Mouse (Mus musculus): ENCODE results near the gene Hist1h1c. TPM values are rescaled to one million over a fixed set of nuclear protein-coding genes. Genes with fewer than 3 reads are reported as not detected.
A peak's percentile ranks its signal among the peaks of the same experiment; 100 is the strongest.
"Not testable (repeated sequence)": the region's sequence is repeated elsewhere in the genome, so short reads cannot be mapped to it uniquely, and the experiment has no call there.

The Hist1h1c gene
- 70.6 and 72.3 TPM in 2 replicates for polyA plus RNA-seq (2012; rRNA removed)

DNA sequence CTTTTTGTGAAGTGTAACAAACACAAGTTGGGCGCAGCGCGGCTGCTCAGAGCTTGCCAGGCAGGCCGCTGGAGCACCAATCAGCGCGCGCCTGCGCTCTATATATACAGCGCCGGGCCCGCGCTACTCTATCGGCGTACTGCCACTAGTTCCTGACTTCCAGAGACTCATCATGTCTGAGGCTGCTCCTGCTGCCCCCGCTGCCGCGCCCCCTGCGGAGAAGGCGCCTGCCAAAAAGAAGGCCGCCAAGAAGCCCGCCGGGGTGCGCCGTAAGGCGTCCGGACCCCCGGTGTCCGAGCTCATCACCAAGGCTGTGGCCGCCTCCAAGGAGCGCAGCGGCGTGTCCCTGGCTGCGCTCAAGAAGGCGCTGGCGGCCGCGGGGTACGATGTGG is at the start of gene Hist1h1c:
Hist1h1c (plus strand) TSS at position 132 of the 392 bp plus-strand sequence.
- DNase-seq (ENCODE audit: low read depth): no peak

DNA sequence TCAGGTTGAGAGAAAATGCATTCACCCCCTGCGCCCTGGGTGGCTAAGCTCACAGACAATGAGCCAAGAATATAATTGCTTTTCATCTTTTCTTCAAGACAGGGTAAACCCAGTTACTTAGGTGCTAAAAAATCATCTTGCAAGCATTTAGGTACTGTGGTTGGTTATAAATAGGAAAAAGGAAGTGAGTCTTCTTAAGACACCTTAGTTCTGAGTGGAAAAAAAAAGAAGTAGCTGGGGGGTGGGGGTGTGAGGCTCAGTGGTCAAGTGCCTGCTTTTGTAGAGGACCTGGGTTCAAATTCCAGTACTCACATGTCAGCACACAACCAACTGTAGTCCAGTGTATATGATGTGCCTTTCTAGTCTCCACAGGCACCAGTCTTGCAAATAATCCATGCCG is 49.7 kb upstream of the Hist1h1c start:
- DNase-seq (ENCODE audit: low read depth): no peak

DNA sequence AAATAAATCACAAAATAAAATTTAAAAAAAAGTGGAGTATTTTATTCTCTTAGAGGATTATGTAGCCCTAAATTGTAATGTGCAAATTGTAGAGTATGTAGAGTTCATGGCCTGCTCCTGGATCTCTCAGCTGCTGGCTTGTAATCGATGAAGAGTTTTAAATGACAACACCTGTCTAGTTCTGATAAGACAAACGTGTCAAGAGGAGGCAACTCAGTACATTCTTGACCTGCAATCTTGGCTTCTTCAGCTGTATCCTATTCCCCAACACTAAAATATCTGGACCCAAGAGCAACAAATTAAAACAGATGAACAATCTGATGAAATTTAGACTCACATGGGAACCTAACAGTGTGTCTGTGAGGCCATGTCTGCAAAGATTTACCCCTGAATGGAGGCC is 49.1 kb upstream of the Hist1h1c start:
- no peak for DNase-seq (ENCODE audit: low read depth)

DNA sequence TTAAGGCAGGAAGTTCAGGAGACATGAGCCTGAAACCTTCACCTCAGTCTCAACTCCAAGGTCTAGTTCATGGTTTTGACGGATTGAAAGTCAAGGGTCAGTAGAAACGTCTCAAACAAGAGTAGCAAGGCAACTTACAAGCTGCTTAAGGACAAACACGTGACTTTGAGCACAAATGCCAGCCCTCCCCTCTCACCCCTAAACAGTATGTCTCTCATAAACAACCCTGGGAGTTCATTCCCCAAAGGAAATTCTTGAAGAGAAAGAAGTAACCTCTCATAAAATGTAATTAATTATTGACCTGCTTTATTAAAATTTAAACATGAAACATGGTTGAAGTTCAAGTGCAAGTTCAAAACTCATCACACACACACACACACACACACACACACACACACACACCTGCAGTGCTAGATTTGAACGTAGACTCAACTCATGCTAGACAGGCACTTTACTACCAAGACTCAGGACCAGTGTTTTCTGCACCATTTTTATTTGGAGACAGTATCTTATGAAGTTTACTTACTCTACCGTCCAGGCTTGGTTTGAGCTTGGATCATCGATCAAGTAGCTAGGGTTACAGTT is 44.7 kb upstream of the Hist1h1c start:
- DNase-seq (ENCODE audit: low read depth): no peak

DNA sequence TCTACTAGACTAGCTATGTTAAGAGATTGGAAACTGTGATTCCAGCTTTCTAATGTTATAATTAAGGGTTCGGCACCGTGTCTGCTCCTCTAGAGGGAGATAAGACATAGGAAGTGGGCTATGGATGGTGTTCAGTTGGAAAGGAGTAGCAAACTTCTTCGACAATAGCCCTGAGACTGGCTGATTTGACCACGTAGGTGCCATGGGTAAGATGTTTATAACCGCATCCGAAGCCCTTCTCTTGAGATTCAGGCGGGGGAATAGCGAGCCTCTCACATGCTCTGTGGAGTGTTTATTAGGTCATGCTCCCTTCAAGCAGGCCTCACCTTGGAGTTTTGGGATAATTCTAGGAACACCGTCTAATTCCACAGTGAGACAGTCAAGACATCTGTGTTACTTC is 43.7 kb upstream of the Hist1h1c start:
- no peak for DNase-seq (ENCODE audit: low read depth)

DNA sequence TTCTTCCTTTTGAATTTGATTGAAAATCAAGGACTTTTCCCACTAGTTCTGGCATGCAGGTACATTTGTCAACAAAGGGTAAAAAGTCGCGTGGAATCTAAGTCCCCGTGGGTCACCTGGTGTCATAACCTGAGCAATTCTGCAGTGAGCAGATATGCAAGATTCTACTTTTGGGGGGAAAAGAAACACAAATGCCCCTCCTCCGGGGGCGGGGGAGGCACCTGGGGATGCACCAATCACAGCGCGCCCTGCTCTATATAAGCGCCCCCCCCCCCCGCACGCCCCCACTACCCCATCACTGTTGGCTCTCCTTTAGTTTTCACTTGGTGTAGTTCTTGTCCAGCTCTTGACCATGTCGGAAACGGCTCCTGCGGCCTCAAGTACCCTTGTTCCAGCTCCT is 43.1 kb upstream of the Hist1h1c start, which contains the start of gene Hist1h1t:
Hist1h1t (plus strand) TSS at position 301 of the 400 bp plus-strand sequence.
- DNase-seq (ENCODE audit: low read depth): no peak

DNA sequence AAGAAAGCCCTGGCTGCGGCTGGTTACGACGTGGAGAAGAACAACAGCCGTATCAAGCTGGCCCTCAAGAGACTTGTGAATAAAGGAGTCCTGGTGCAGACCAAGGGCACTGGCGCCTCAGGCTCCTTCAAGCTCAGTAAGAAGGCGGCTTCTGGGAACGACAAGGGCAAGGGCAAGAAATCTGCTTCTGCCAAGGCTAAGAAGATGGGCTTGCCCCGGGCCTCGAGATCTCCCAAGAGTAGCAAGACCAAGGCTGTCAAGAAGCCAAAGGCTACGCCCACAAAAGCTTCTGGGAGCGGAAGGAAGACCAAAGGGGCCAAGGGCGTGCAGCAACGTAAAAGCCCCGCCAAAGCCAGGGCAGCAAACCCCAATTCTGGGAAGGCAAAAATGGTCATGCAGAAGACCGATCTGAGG is 42.5 kb upstream of the Hist1h1c start:
- DNase-seq (ENCODE audit: low read depth): no peak

DNA sequence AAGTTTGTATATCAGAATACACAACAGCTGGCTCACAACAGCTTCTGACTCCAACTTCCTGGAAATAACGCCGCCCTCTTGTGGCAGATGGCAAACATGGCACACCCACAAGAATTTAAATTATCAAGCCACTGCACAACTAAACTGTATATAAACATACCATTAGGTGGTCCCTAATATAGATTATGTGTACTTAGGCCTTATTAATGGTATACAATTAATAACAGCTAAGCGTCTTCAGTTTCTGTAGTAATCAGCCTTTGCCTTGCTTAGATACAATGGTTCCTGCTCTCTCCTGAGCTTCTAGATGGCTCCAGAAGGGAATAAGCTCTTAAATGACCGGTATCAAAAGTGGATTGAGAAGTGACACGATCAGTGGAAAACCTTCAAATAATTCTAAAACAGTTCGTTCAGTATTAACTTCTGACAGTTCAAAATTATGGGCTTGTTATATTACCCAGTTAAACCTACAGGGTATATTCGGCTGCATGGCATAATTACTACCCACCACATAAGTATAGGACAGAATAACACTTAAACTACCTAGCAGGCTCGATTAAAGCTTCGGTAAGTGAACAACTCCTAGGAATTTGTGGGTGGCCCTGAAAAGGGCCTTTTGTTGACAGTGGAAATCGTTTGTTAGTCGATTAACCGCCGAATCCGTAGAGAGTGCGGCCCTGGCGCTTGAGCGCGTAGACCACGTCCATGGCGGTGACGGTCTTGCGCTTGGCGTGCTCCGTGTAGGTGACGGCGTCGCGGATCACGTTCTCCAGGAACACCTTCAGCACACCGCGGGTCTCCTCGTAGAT is 40.9 kb upstream of the Hist1h1c start:
- DNase-seq (ENCODE audit: low read depth): no peak

DNA sequence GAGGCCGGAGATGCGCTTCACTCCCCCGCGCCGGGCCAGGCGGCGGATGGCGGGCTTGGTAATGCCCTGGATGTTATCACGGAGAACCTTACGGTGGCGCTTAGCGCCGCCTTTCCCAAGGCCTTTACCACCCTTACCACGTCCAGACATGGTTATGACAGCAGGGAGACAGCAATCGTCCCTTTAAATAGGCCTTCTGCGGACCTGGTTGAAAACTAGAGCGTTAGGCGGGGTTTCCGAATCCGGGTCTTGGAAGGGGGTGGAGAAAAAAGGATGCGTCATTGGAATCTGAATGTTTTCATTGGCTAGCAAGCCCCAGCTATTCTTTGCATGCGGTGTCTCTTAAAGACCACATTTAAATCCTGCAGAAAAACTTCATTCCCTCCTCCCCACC is 40.3 kb upstream of the Hist1h1c start, which contains the start of gene Hist1h4c:
Hist1h4c (minus strand) TSS at position 155 of the 394 bp plus-strand sequence.
- peak; percentile 94 for DNase-seq (ENCODE audit: low read depth)

DNA sequence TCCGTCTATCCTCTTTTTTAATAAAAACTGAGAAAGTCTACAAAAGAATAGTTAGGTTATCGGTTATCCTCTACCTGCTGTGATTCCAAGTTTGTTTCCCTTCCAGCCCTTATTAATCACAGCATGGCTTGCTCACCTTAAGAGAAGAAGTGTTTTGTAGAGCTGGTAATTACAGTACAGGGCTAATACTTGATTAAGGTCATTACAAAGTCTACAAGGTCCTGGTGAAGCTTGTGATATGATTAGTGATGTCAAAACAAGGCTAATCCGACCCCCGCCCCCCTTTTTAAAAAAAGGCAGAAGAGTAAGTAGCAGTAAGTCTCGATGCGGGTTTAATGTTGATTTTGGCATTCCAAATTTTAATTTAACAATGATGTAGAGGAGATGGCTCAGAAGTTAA is 39.6 kb upstream of the Hist1h1c start:
- DNase-seq (ENCODE audit: low read depth): no peak

DNA sequence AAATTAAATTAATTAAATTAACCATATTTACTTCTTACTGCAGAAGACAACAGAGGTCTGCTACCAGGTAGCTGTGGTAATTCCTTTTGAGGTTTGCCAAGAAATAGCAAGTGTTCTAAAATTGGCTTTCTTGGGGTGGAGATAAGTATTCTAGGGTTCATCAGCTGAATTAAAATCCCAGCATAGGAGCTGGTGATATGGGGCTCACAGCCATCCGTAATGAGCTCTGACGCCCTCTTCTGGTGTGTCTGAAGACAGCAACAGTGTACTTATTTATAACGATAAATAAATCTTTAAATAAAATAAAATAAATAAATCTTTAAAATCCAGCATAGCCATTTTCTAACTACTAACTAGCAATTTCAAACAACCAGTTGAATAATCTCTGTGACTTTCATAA is 38.8 kb upstream of the Hist1h1c start:
- DNase-seq (ENCODE audit: low read depth): no peak

DNA sequence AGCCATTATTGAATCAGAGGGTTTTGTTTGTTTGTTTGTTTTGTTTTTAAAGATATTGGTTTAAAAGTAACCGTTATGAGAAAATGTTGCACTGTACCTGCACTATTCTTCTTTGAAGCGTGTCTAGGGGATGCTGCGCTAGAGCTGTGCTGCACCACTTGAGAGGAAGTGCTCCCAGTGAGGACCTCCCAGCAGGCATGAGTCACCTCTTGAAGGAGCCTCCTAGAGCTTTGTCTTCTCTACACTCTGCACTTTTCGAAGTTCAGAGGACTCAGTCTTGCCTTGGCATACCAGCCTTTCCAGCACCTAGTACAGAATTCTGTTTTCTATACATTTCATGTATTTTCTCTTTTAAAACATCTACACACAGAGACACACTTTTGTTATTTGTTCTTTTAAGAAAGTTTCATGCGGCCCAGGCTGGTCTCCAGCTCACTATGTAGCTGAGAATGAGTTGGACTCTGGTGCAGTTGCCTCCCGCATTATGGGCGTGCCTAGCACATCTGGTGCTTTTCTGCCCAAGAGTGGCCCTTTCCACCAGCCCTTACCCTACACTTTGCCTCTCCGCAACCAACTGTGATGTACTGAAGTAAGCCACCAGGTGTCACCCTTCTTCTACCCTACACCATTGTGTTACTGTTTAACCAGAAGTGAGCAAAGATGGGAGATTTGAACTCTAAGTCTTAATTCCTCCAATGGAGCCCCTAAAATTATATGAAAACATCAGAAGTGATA is 37.7 kb upstream of the Hist1h1c start:
- no peak for DNase-seq (ENCODE audit: low read depth)

DNA sequence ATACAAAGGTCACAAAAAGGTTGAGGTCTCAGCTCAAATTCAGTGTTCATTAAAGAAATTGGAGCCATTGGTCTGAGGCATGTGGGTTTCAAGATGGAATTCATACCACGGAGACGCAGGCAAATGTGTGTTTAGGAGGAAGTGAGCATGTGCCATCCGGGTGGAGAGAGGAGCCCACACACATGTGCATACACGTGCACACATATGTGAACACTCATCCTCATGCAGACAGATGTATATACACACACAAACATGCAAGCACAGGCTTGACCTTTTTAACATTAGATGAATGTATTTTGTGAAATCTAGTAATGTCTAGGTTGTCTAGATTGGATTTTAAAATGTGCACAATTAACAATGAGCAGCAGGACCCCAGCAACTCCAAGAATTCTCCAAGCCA is 36.4 kb upstream of the Hist1h1c start:
- DNase-seq (ENCODE audit: low read depth): no peak

DNA sequence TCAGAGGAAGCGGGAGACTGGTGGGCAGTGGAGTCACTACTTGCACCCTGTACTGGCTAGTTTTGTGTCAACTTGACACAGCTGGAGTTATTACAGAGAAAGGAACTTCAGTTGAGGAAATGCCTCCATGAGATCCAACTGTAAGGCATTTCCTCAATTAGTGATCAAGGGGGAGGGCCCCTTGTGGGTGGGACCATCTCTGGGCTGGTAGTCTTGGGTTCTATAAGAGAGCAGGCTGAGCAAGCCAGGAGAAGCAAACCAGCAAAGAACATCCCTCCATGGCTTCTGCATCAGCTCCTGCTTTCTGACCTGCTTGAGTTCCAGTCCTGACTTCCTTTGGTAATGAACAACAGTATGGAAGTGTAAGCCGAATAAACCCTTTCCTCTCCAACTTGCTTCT is 35.8 kb upstream of the Hist1h1c start:
- not testable (repeated sequence) for DNase-seq (ENCODE audit: low read depth)

DNA sequence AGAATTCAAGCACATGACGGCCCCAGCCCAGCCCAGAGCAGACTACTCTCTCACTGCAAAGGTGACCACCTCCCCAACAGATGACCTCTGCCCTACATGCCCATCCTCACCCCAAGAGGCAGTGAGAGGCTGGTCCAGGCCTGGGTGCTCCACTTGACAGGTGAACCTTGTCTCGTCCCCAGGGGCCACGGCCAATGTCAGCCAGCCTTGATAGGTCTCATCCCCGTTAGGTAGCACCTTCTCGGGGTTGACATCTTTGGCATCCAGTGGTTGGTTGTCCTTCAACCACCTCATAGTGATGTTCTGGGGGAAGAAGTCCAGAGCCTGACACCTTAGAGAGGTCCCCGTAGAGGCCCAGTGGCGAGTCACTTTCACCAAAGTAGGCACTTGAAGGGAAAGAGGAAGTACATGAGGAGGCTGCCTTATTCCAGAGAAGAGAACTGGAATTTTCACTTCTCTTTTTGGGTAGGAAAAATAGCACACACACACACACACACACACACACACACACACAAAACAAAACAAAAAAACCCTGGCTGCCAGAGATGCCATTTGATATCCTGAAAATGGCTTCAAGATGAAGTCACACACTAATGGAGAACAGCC is 32.8 kb upstream of the Hist1h1c start:
- no peak for DNase-seq (ENCODE audit: low read depth)

DNA sequence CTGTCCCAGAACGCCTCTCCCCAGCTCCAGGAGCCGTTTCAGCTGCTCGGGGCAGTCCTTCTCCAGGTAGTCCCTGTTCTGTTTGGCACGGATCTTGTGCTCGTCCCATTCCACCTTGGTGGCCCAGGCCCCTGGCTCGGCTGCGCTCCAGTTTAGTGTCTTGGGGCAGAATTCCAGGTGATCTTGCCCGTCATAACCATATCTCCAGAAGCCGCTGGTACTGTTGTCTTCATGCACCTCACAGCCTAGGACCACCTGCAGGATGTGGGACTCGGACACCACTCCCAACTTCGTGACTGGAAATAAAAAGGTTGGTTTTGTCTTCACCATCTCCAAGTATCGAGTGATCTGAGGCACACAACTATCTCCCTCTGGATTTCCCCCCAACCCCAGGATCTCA is 31.8 kb upstream of the Hist1h1c start:
- DNase-seq (ENCODE audit: low read depth): no peak

DNA sequence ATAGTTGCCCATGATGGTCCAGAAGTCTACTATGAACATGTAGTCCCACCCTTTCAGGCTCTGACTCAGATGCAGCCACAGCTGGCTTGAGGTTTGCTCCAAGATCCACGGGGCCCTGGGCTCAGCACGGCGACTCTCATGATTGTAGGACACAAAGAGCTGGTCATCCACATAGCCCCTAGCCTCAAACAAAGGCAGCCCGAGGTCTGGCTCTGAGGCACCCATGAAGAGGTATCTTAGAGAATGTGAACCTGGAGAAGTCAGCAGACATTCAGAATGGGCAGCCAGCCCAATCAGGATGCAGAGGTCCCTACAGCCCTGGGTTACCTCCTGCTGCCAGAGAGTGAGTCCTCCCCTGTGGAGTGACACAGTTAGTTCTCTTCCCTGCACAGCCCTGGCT is 30.6 kb upstream of the Hist1h1c start:
- DNase-seq (ENCODE audit: low read depth): no peak

DNA sequence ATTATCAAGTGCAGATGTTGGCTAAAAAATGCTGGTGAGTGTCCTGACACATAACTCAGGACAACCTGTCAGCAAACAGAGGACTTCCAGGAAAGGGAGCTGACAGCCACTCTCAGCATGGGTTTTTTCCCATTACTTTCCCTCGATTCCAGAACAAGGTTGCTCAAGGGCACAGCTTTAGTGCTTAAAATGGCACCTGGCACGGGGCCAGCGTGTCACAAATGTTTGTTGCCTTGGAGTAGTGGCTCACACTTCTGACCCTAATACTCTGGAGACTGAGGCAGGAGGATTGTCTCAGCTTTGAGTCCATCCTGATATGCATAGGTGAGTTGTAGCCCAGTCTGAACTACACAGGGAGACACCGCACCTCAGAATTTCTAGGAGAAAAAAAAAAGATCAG is 30.0 kb upstream of the Hist1h1c start:
- DNase-seq (ENCODE audit: low read depth): no peak

DNA sequence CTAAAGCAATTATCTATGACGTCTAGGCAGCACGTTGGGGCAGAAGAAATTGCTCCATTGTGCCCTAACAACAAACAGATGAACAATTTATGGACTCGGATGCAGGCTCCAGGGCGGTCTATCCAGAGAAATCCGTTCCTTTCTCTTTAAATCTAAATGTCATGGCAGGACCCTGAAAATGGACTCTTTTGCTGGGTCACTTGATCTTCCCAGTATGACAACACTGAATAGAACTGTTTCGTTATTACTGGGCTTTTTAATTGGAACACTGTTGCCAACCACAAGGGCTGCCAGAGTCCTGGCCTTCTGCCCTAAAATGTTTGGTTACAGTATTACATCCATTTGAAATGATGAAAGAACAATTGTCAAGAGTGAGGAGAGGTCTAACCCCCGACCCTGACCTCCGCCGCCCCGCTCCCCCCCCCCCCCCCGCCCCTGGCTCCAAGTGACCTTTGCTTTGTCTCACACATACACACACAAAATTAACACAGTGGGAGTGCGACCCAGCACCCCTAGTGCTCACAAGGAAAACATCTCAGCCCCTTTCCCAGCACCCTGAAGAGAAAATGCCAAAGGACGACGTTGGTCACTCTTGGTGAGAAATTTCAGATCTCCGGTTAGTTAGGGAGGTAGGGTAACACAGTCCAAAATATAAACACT is 28.8 kb upstream of the Hist1h1c start:
- no peak for DNase-seq (ENCODE audit: low read depth)

DNA sequence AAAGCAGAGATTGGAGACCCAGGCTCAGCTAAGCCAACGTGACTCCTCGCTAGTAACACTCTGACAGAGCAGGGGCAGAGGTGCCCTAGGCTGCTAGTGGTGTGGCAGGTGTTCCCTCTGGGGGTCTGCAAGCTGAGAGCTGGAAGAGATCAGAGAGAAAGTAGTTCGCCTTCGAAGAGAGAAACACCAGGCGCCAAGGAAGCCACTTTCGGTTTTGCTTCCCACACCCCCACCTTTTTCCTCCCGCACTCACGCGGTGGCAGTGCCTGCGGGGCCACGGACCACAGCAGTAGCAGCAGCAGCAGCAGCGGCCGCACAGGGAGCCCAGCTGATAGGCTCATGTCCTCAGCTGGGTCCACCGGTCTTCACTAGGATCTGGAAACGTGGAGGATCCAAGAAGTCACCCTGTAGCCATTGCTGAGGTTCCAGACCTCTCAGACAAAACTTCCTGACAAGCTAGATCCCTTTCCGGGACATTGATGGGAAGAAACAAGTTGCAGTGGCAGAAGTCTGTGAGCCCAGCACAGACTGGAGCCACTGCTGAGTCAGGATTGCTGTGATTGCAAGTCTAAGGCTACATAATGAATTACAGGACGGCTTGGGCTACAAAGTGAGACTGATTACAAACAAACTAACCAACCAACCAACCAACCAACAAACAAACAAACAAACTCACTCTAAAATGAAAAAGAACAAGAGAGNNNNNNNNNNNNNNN is 28.1 kb upstream of the Hist1h1c start, which contains the start of gene Hfe:
Hfe (minus strand) TSS at position 481 of the 716 bp plus-strand sequence.
- no peak for DNase-seq (ENCODE audit: low read depth)
